Mouse (Mus musculus) spleen, postnatal 4 days (tissue): ENCODE results near the gene Eif1.
"Not testable (repeated sequence)": the region's sequence is repeated elsewhere in the genome, so short reads cannot be mapped to it uniquely, and the experiment has no call there.

Experiments used
- DNase-seq, 2 experiments: peaks; one replicate each; pipeline ENCODE4 v3.0.0; 2022; ENCODE audit warnings: low spot score in 2 of 2

Eif1 gene

GRCm38 (mm10) chr11:100319492-100320171 is at the start of gene Eif1:
Eif1 (plus strand) TSS chr11:100319885.
- DNase-seq = peak; percentile 100

GRCm38 (mm10) chr11:100271878-100272277 is 47.8 kb upstream of the Eif1 start:
- no peak for DNase-seq

GRCm38 (mm10) chr11:100274719-100275118 is 45.0 kb upstream of the Eif1 start:
- no peak for DNase-seq

- no peak for DNase-seq
Measured at GRCm38 (mm10) chr11:100275466-100275865, 44.2 kb upstream of the Eif1 start.

GRCm38 (mm10) chr11:100277726-100278480 is 41.8 kb upstream of the Eif1 start:
- DNase-seq = no peak

- DNase-seq = no peak
Measured at GRCm38 (mm10) chr11:100278759-100279158, 40.9 kb upstream of the Eif1 start.

- DNase-seq = peak; percentile 72 to 91
Measured at GRCm38 (mm10) chr11:100281596-100282544, 37.8 kb upstream of the Eif1 start.

GRCm38 (mm10) chr11:100282549-100282948 is 37.1 kb upstream of the Eif1 start:
- DNase-seq = peak; percentile 69 to 90

- DNase-seq = no peak
Measured at GRCm38 (mm10) chr11:100284988-100285387, 34.7 kb upstream of the Eif1 start.

GRCm38 (mm10) chr11:100287024-100287423 is 32.7 kb upstream of the Eif1 start:
- DNase-seq = no peak

- DNase-seq = no peak
Measured at GRCm38 (mm10) chr11:100288942-100289341, 30.7 kb upstream of the Eif1 start.

- no peak for DNase-seq
Measured at GRCm38 (mm10) chr11:100290235-100290634, 29.4 kb upstream of the Eif1 start.

GRCm38 (mm10) chr11:100292884-100293283 is 26.8 kb upstream of the Eif1 start:
- DNase-seq = no peak

- peak; percentile 73 to 93 for DNase-seq
Measured at GRCm38 (mm10) chr11:100295308-100295707, 24.4 kb upstream of the Eif1 start.

GRCm38 (mm10) chr11:100297801-100298200 is 21.9 kb upstream of the Eif1 start:
- peak in 1 of 2 experiments; percentile 74 for DNase-seq

- DNase-seq = peak; percentile 80 to 94
Measured at GRCm38 (mm10) chr11:100298274-100299036, 21.2 kb upstream of the Eif1 start.

GRCm38 (mm10) chr11:100300293-100300692 is 19.4 kb upstream of the Eif1 start:
- peak; percentile 65 to 90 for DNase-seq

- no peak for DNase-seq
Measured at GRCm38 (mm10) chr11:100301292-100301691, 18.4 kb upstream of the Eif1 start.

- DNase-seq = no peak
Measured at GRCm38 (mm10) chr11:100307900-100308299, 11.8 kb upstream of the Eif1 start.

GRCm38 (mm10) chr11:100308672-100309071 is 11.0 kb upstream of the Eif1 start:
- not testable (repeated sequence) for DNase-seq

GRCm38 (mm10) chr11:100311656-100312055 is 8.0 kb upstream of the Eif1 start:
- DNase-seq = no peak
